Mouse (Mus musculus) heart, embryonic 13.5 days (tissue): ENCODE measurements around the gene Btg4. TPM values are rescaled to one million over a fixed set of nuclear protein-coding genes. Genes with fewer than 3 reads are reported as not detected.

Experiments used
- ATAC-seq: fragments of 200-750 bp; cut with Nextera tagmentation; 2 replicates; pipeline ENCODE4 v1.8.0; 2017; ENCODE audit warnings: moderate TSS enrichment; ENCODE audit not compliant: insufficient number of reproducible peaks, low FRiP score, low TSS enrichment; ENCODE audit errors: extremely low read depth
- H3K27ac ChIP-seq: fragments of 300-500 bp; sonication (generic); replicated peaks from 2 replicates; pipeline ENCODE4 v1.5.1; 2015; ENCODE audit warnings: moderate library complexity, mild to moderate bottlenecking, inconsistent platforms
- H3K27me3 ChIP-seq: fragments of 300-500 bp; sonication (generic); replicated peaks from 2 replicates; pipeline ENCODE4 v1.6.1; 2015; ENCODE audit warnings: mild to moderate bottlenecking, inconsistent platforms
- H3K36me3 ChIP-seq: fragments of 300-500 bp; sonication (generic); 2 replicates; pipeline ENCODE4 v1.6.1; 2015; ENCODE audit warnings: mild to moderate bottlenecking, inconsistent platforms
- H3K4me1 ChIP-seq: fragments of 300-500 bp; sonication (generic); 2 replicates; pipeline ENCODE4 v1.6.1; 2015; ENCODE audit warnings: inconsistent platforms
- H3K4me2 ChIP-seq: fragments of 300-500 bp; sonication (generic); 2 replicates; pipeline ENCODE4 v1.6.1; 2015; ENCODE audit warnings: inconsistent platforms, mild to moderate bottlenecking, moderate library complexity
- H3K4me3 ChIP-seq: fragments of 300-500 bp; sonication (generic); 2 replicates; pipeline ENCODE4 v1.5.1; 2015; ENCODE audit warnings: moderate library complexity, mild to moderate bottlenecking, inconsistent platforms
- H3K9ac ChIP-seq: fragments of 300-500 bp; sonication (generic); 2 replicates; pipeline ENCODE4 v1.6.1; 2015; ENCODE audit warnings: inconsistent platforms, mild to moderate bottlenecking, moderate library complexity
- H3K9me3 ChIP-seq: fragments of 300-500 bp; sonication (generic); 2 replicates; pipeline ENCODE4 v1.6.1; 2016; ENCODE audit warnings: inconsistent platforms
- WGBS: fragments of 180-500 bp; shearing (Covaris S2); methylation state at CpG from one replicate; pipeline ENCODE4 v1.1.7; 2015; ENCODE audit warnings: mixed read lengths; 5-methylcytosine and 5-hydroxymethylcytosine counted together
- polyA plus RNA-seq: library from polyadenylated mRNA; unstranded; fragments of >200 nt; fragmentation: Nextera tagmentation; extraction: Ambion mirVana; gene quantifications from 2 replicates; pipeline ENCODE4 v1.2.1, GENCODE M21; 2015

Btg4 gene
- polyA plus RNA-seq = not detected in 2 replicates

- Histone ChIP-seq H3K27ac (no peak within 1 kb of the TSS), H3K9ac (no peak within 1 kb of the TSS), H3K36me3 (peaks cover 21% of the 10 kb centered on the region), H3K4me2 (no peak within 1 kb of the TSS), H3K4me1 (peaks cover 4% of the 10 kb centered on the region; the same call in 1 of the 2 replicates), H3K27me3 (no peaks in the 10 kb centered on the region), H3K4me3 (no peak within 1 kb of the TSS), H3K9me3 (no peaks in the 10 kb centered on the region)
- no peak for ATAC-seq
- 84% methylated on average over 2 of the region's 2 CpGs for WGBS
Measured at GRCm38 (mm10) chr9:51060601-51061000, at the start of gene Btg4. TSS of gene Btg4 (plus strand) at chr9:51060901.

GRCm38 (mm10) chr9:51013644-51014043 is 47.1 kb upstream of the Btg4 start:
- no peak overlapping the region for H3K27ac ChIP-seq
- peaks cover 11% of the 10 kb centered on the region for H3K4me1 ChIP-seq
- H3K36me3 ChIP-seq = no peaks in the 10 kb centered on the region
- no peak overlapping the region for H3K4me2 ChIP-seq
- WGBS = 66% methylated on average over 1 of the region's 1 CpGs
- ATAC-seq = no peak
- H3K9ac ChIP-seq = no peak overlapping the region
- H3K27me3 ChIP-seq = no peaks in the 10 kb centered on the region
- H3K9me3 ChIP-seq = no peaks in the 10 kb centered on the region
- H3K4me3 ChIP-seq = no peak overlapping the region

GRCm38 (mm10) chr9:51015732-51016131 is 45.0 kb upstream of the Btg4 start:
- Histone ChIP-seq H3K9ac (no peak overlapping the region), H3K4me1 (peaks cover 12% of the 10 kb centered on the region), H3K4me3 (no peak overlapping the region), H3K9me3 (no peaks in the 10 kb centered on the region), H3K27ac (no peak overlapping the region), H3K36me3 (no peaks in the 10 kb centered on the region), H3K27me3 (no peaks in the 10 kb centered on the region), H3K4me2 (no peak overlapping the region)
- no peak for ATAC-seq
- WGBS = 14% methylated on average over 4 of the region's 4 CpGs

GRCm38 (mm10) chr9:51019670-51020069 is 41.0 kb upstream of the Btg4 start:
- Histone ChIP-seq H3K4me3 (no peak overlapping the region), H3K27ac (no peak overlapping the region), H3K9ac (no peak overlapping the region), H3K9me3 (no peaks in the 10 kb centered on the region), H3K4me1 (peaks cover 14% of the 10 kb centered on the region), H3K27me3 (no peaks in the 10 kb centered on the region), H3K4me2 (no peak overlapping the region), H3K36me3 (no peaks in the 10 kb centered on the region)
- ATAC-seq = no peak
- WGBS = 70% methylated on average over 7 of the region's 7 CpGs

- no peak for ATAC-seq
- WGBS = 46% methylated on average over 3 of the region's 3 CpGs
- Histone ChIP-seq H3K36me3 (no peaks in the 10 kb centered on the region), H3K27me3 (no peaks in the 10 kb centered on the region), H3K27ac (no peak overlapping the region), H3K4me1 (peaks cover 14% of the 10 kb centered on the region), H3K4me2 (no peak overlapping the region), H3K9me3 (no peaks in the 10 kb centered on the region), H3K9ac (no peak overlapping the region), H3K4me3 (no peak overlapping the region)
Measured at GRCm38 (mm10) chr9:51020351-51020750, 40.4 kb upstream of the Btg4 start.

GRCm38 (mm10) chr9:51021123-51021795 is 39.4 kb upstream of the Btg4 start:
- 79% methylated on average over 4 of the region's 4 CpGs for WGBS
- Histone ChIP-seq H3K9me3 (no peaks in the 10 kb centered on the region), H3K4me3 (no peak overlapping the region), H3K4me2 (no peak overlapping the region), H3K9ac (no peak overlapping the region), H3K36me3 (no peaks in the 10 kb centered on the region), H3K27ac (no peak overlapping the region), H3K27me3 (no peaks in the 10 kb centered on the region), H3K4me1 (peaks cover 7% of the 10 kb centered on the region; the same call in 1 of the 2 replicates)
- no peak for ATAC-seq

GRCm38 (mm10) chr9:51026952-51027351 is 33.7 kb upstream of the Btg4 start:
- Histone ChIP-seq H3K4me3 (no peak overlapping the region), H3K27ac (no peak overlapping the region), H3K27me3 (no peaks in the 10 kb centered on the region), H3K36me3 (no peaks in the 10 kb centered on the region), H3K4me2 (no peak overlapping the region), H3K4me1 (peaks cover 6% of the 10 kb centered on the region; the same call in 1 of the 2 replicates), H3K9me3 (no peaks in the 10 kb centered on the region), H3K9ac (no peak overlapping the region)
- ATAC-seq = no peak
- WGBS = 84% methylated on average over 1 of the region's 1 CpGs

- peaks cover 7% of the 10 kb centered on the region; the same call in 1 of the 2 replicates for H3K4me1 ChIP-seq
- no peak overlapping the region for H3K4me3 ChIP-seq
- 39% methylated on average over 1 of the region's 1 CpGs for WGBS
- H3K36me3 ChIP-seq = no peaks in the 10 kb centered on the region
- no peak for ATAC-seq
- no peaks in the 10 kb centered on the region for H3K27me3 ChIP-seq
- H3K9me3 ChIP-seq = no peaks in the 10 kb centered on the region
- H3K4me2 ChIP-seq = no peak overlapping the region
- no peak overlapping the region for H3K27ac ChIP-seq
- H3K9ac ChIP-seq = no peak overlapping the region
Measured at GRCm38 (mm10) chr9:51030147-51030546, 30.6 kb upstream of the Btg4 start.

GRCm38 (mm10) chr9:51031603-51032002 is 29.1 kb upstream of the Btg4 start:
- H3K36me3 ChIP-seq = no peaks in the 10 kb centered on the region
- peak overlapping the region; percentile 16; the same call in 1 of the 2 replicates for H3K27ac ChIP-seq
- H3K4me2 ChIP-seq = no peak overlapping the region
- H3K4me1 ChIP-seq = peaks cover 13% of the 10 kb centered on the region
- H3K9me3 ChIP-seq = no peaks in the 10 kb centered on the region
- 41% methylated on average over 6 of the region's 6 CpGs for WGBS
- ATAC-seq = no peak
- H3K9ac ChIP-seq = no peak overlapping the region
- H3K27me3 ChIP-seq = no peaks in the 10 kb centered on the region
- no peak overlapping the region for H3K4me3 ChIP-seq

GRCm38 (mm10) chr9:51032291-51032690 is 28.4 kb upstream of the Btg4 start:
- H3K9ac ChIP-seq = no peak overlapping the region
- no peak overlapping the region for H3K4me2 ChIP-seq
- H3K9me3 ChIP-seq = no peaks in the 10 kb centered on the region
- H3K4me1 ChIP-seq = peaks cover 13% of the 10 kb centered on the region
- no peaks in the 10 kb centered on the region for H3K27me3 ChIP-seq
- no peak for ATAC-seq
- H3K36me3 ChIP-seq = no peaks in the 10 kb centered on the region
- no peak overlapping the region for H3K4me3 ChIP-seq
- WGBS = 66% methylated on average over 8 of the region's 8 CpGs
- H3K27ac ChIP-seq = no peak overlapping the region

GRCm38 (mm10) chr9:51032785-51033529 is 27.7 kb upstream of the Btg4 start:
- no peak overlapping the region for H3K4me3 ChIP-seq
- H3K36me3 ChIP-seq = no peaks in the 10 kb centered on the region
- no peak for ATAC-seq
- 79% methylated on average over 3 of the region's 3 CpGs for WGBS
- H3K27ac ChIP-seq = no peak overlapping the region
- no peak overlapping the region for H3K4me2 ChIP-seq
- no peaks in the 10 kb centered on the region for H3K9me3 ChIP-seq
- H3K9ac ChIP-seq = no peak overlapping the region
- peaks cover 13% of the 10 kb centered on the region for H3K4me1 ChIP-seq
- no peaks in the 10 kb centered on the region for H3K27me3 ChIP-seq
